Mouse (Mus musculus): ENCODE measurements around the gene Spint2. TPM values are rescaled to one million over a fixed set of nuclear protein-coding genes. Genes with fewer than 3 reads are reported as not detected.

Gene Spint2
- polyA plus RNA-seq, 1 experiment from 2014 or later, result 43.7 TPM

- peaks cover 43% of the 10 kb centered on the region for H3K4me1 ChIP-seq (replicated peaks)
Observed at GRCm38 (mm10) chr7:29262151-29262550, 19.6 kb downstream of the Spint2 start.

GRCm38 (mm10) chr7:29259781-29260730 lies 21.7 kb downstream of the Spint2 start:
- peak; percentile 52 for DNase-seq (ENCODE audit: low spot score)
- peaks cover 38% of the 10 kb centered on the region for H3K4me1 ChIP-seq (replicated peaks)
- H3K36me3 ChIP-seq, result no peaks in the 10 kb centered on the region
- no peaks in the 10 kb centered on the region for H3K9me3 ChIP-seq
- H3K27me3 ChIP-seq (ENCODE audit: insufficient read depth, poor library complexity, severe bottlenecking), result no peaks in the 10 kb centered on the region
- 62% methylated on average over 10 of the region's 10 CpGs for WGBS
- no peak overlapping the region for H3K4me3 ChIP-seq
- peak overlapping the region; percentile 79 for H3K27ac ChIP-seq

More at GRCm38 (mm10) chr7:29262151-29262550, 19.6 kb downstream of the Spint2 start:
- WGBS, result 80% methylated on average over 6 of the region's 6 CpGs
- no peaks in the 10 kb centered on the region for H3K9me3 ChIP-seq
- H3K4me3 ChIP-seq, result no peak overlapping the region
- no peak overlapping the region for H3K27ac ChIP-seq
- no peak for DNase-seq (ENCODE audit: low spot score)
- no peaks in the 10 kb centered on the region for H3K36me3 ChIP-seq
- H3K27me3 ChIP-seq (ENCODE audit: insufficient read depth, poor library complexity, severe bottlenecking), result no peaks in the 10 kb centered on the region

- no peaks in the 10 kb centered on the region for H3K36me3 ChIP-seq
- H3K27me3 ChIP-seq (ENCODE audit: insufficient read depth, poor library complexity, severe bottlenecking), result no peaks in the 10 kb centered on the region
- no peak overlapping the region for H3K4me3 ChIP-seq
- 89% methylated on average over 1 of the region's 1 CpGs for WGBS
- peaks cover 55% of the 10 kb centered on the region for H3K4me1 ChIP-seq (replicated peaks)
- H3K9me3 ChIP-seq, result no peaks in the 10 kb centered on the region
- DNase-seq (ENCODE audit: low spot score), result no peak
- H3K27ac ChIP-seq, result peak overlapping the region; percentile 14; the same call in 1 of the 2 replicates
Observed at GRCm38 (mm10) chr7:29257368-29257767, 24.3 kb downstream of the Spint2 start.

GRCm38 (mm10) chr7:29255875-29256274 lies 25.8 kb downstream of the Spint2 start:
- Histone ChIP-seq H3K4me1 (replicated peaks) (peaks cover 55% of the 10 kb centered on the region), H3K4me3 (no peak overlapping the region), H3K27me3 (ENCODE audit: insufficient read depth, poor library complexity, severe bottlenecking) (no peaks in the 10 kb centered on the region), H3K36me3 (no peaks in the 10 kb centered on the region), H3K9me3 (no peaks in the 10 kb centered on the region), H3K27ac (no peak overlapping the region)
- 84% methylated on average over 4 of the region's 4 CpGs for WGBS
- DNase-seq (ENCODE audit: low spot score), result no peak

- no peaks in the 10 kb centered on the region for H3K36me3 ChIP-seq
- H3K4me1 ChIP-seq (replicated peaks), result peaks cover 40% of the 10 kb centered on the region
- peak overlapping the region; percentile 40; the same call in 1 of the 2 replicates for H3K27ac ChIP-seq
- no peak overlapping the region for H3K4me3 ChIP-seq
- DNase-seq (ENCODE audit: low spot score), result no peak
- H3K27me3 ChIP-seq (ENCODE audit: insufficient read depth, poor library complexity, severe bottlenecking), result peaks cover 7% of the 10 kb centered on the region
- no peaks in the 10 kb centered on the region for H3K9me3 ChIP-seq
- 65% methylated on average over 5 of the region's 5 CpGs for WGBS
Observed at GRCm38 (mm10) chr7:29253842-29254241, 27.9 kb downstream of the Spint2 start.

GRCm38 (mm10) chr7:29251166-29251565 lies 30.5 kb downstream of the Spint2 start:
- 75% methylated on average over 3 of the region's 3 CpGs for WGBS
- Histone ChIP-seq H3K4me3 (no peak overlapping the region), H3K36me3 (peaks cover 11% of the 10 kb centered on the region), H3K27me3 (ENCODE audit: insufficient read depth, poor library complexity, severe bottlenecking) (peaks cover 24% of the 10 kb centered on the region), H3K27ac (no peak overlapping the region), H3K9me3 (no peaks in the 10 kb centered on the region), H3K4me1 (replicated peaks) (peaks cover 39% of the 10 kb centered on the region)
- no peak for DNase-seq (ENCODE audit: low spot score)

- Histone ChIP-seq H3K9me3 (no peaks in the 10 kb centered on the region), H3K4me1 (replicated peaks) (peaks cover 32% of the 10 kb centered on the region), H3K4me3 (peak within 1 kb of the TSS; percentile 49), H3K27ac (peak within 1 kb of the TSS; percentile 73), H3K36me3 (peaks cover 34% of the 10 kb centered on the region), H3K27me3 (ENCODE audit: insufficient read depth, poor library complexity, severe bottlenecking) (peaks cover 24% of the 10 kb centered on the region)
- 6% methylated on average over 20 of the region's 20 CpGs for WGBS
- DNase-seq (ENCODE audit: low spot score), result peak; percentile 36
Observed at GRCm38 (mm10) chr7:29248261-29248841, 33.4 kb downstream of the Spint2 start, which contains the start of gene 2200002D01Rik. Gene 2200002D01Rik (minus strand): TSS chr7:29248466.

- H3K27me3 ChIP-seq (ENCODE audit: insufficient read depth, poor library complexity, severe bottlenecking), result peaks cover 24% of the 10 kb centered on the region
- peaks cover 34% of the 10 kb centered on the region for H3K36me3 ChIP-seq
- peak; percentile 33 for DNase-seq (ENCODE audit: low spot score)
- peaks cover 27% of the 10 kb centered on the region for H3K4me1 ChIP-seq (replicated peaks)
- peak overlapping the region; percentile 73 for H3K27ac ChIP-seq
- 12% methylated on average over 19 of the region's 19 CpGs for WGBS
- H3K9me3 ChIP-seq, result no peaks in the 10 kb centered on the region
- peak overlapping the region; percentile 49 for H3K4me3 ChIP-seq
Observed at GRCm38 (mm10) chr7:29247706-29248105, 34.0 kb downstream of the Spint2 start.

GRCm38 (mm10) chr7:29247314-29247700 lies 34.4 kb downstream of the Spint2 start:
- peak overlapping the region; percentile 73 for H3K27ac ChIP-seq
- H3K36me3 ChIP-seq, result peaks cover 34% of the 10 kb centered on the region
- H3K4me3 ChIP-seq, result peak overlapping the region; percentile 49

GRCm38 (mm10) chr7:29246619-29247313 lies 34.9 kb downstream of the Spint2 start:
- no peak overlapping the region; the same call in 1 of the 2 replicates for H3K4me3 ChIP-seq
- no peaks in the 10 kb centered on the region for H3K9me3 ChIP-seq
- 87% methylated on average over 21 of the region's 21 CpGs for WGBS
- no peak for DNase-seq (ENCODE audit: low spot score)
- peak overlapping the region; percentile 73; the same call in 1 of the 2 replicates for H3K27ac ChIP-seq
- H3K4me1 ChIP-seq (replicated peaks), result peaks cover 27% of the 10 kb centered on the region
- peaks cover 24% of the 10 kb centered on the region for H3K27me3 ChIP-seq (ENCODE audit: insufficient read depth, poor library complexity, severe bottlenecking)
- H3K36me3 ChIP-seq, result peaks cover 37% of the 10 kb centered on the region

More at GRCm38 (mm10) chr7:29247314-29247700, 34.4 kb downstream of the Spint2 start:
- DNase-seq (ENCODE audit: low spot score), result peak; percentile 83
- Histone ChIP-seq H3K27me3 (ENCODE audit: insufficient read depth, poor library complexity, severe bottlenecking) (peaks cover 24% of the 10 kb centered on the region), H3K4me1 (replicated peaks) (peaks cover 27% of the 10 kb centered on the region), H3K9me3 (no peaks in the 10 kb centered on the region)
- WGBS, result 27% methylated on average over 16 of the region's 16 CpGs

- 96% methylated on average over 5 of the region's 5 CpGs for WGBS
- H3K36me3 ChIP-seq, result peaks cover 41% of the 10 kb centered on the region
Observed at GRCm38 (mm10) chr7:29246015-29246414, 35.7 kb downstream of the Spint2 start.

GRCm38 (mm10) chr7:29244732-29245416 lies 36.8 kb downstream of the Spint2 start:
- Histone ChIP-seq H3K4me3 (no peak overlapping the region), H3K36me3 (peaks cover 47% of the 10 kb centered on the region), H3K27ac (no peak overlapping the region), H3K4me1 (replicated peaks) (peaks cover 28% of the 10 kb centered on the region), H3K9me3 (no peaks in the 10 kb centered on the region), H3K27me3 (ENCODE audit: insufficient read depth, poor library complexity, severe bottlenecking) (peaks cover 24% of the 10 kb centered on the region)
- no peak for DNase-seq (ENCODE audit: low spot score)
- WGBS, result 84% methylated on average over 7 of the region's 7 CpGs

More at GRCm38 (mm10) chr7:29246015-29246414, 35.7 kb downstream of the Spint2 start:
- Histone ChIP-seq H3K9me3 (no peaks in the 10 kb centered on the region), H3K4me3 (no peak overlapping the region), H3K4me1 (replicated peaks) (peaks cover 27% of the 10 kb centered on the region), H3K27ac (no peak overlapping the region), H3K27me3 (ENCODE audit: insufficient read depth, poor library complexity, severe bottlenecking) (peaks cover 24% of the 10 kb centered on the region)
- DNase-seq (ENCODE audit: low spot score), result no peak
